Mouse (Mus musculus): ENCODE data around the gene Nf2. TPM values are rescaled to one million over a fixed set of nuclear protein-coding genes. Genes with fewer than 3 reads are reported as not detected.

Nf2 gene
- total RNA-seq (2015; ENCODE audit: low replicate concordance): 2.1 and 6.7 TPM in 2 replicates
- total RNA-seq (2017; ENCODE audit: low replicate concordance): 16.4 and 20.6 TPM in 2 replicates

- peak; percentile 99 for ATAC-seq (replicated peaks; ENCODE audit: low FRiP score, poor library complexity, severe bottlenecking)
Measured at GRCm38 (mm10) chr11:4849258-4849943, at the start of gene Nf2. Gene Nf2 (minus strand): TSS chr11:4849536.

GRCm38 (mm10) chr11:4894848-4895816 is 45.8 kb upstream of the Nf2 start, which contains the start of gene Thoc5:
Gene Thoc5 (plus strand): TSS chr11:4895320.
- ATAC-seq (replicated peaks; ENCODE audit: low FRiP score, poor library complexity, severe bottlenecking): peak; percentile 94

GRCm38 (mm10) chr11:4886987-4887386 is 37.7 kb upstream of the Nf2 start:
- ATAC-seq (replicated peaks; ENCODE audit: low FRiP score, poor library complexity, severe bottlenecking): no peak

GRCm38 (mm10) chr11:4885385-4885903 is 36.1 kb upstream of the Nf2 start:
- ATAC-seq (replicated peaks; ENCODE audit: low FRiP score, poor library complexity, severe bottlenecking): peak; percentile 75; the same call in 1 of the 2 replicates

GRCm38 (mm10) chr11:4882892-4883627 is 33.7 kb upstream of the Nf2 start:
- ATAC-seq (replicated peaks; ENCODE audit: low FRiP score, poor library complexity, severe bottlenecking): no peak

- no peak for ATAC-seq (replicated peaks; ENCODE audit: low FRiP score, poor library complexity, severe bottlenecking)
Measured at GRCm38 (mm10) chr11:4881087-4881486, 31.8 kb upstream of the Nf2 start.

- no peak for ATAC-seq (replicated peaks; ENCODE audit: low FRiP score, poor library complexity, severe bottlenecking)
Measured at GRCm38 (mm10) chr11:4874551-4874950, 25.2 kb upstream of the Nf2 start.

GRCm38 (mm10) chr11:4873755-4874475 is 24.6 kb upstream of the Nf2 start, which contains the start of gene Nipsnap1:
Gene Nipsnap1 (plus strand): TSS chr11:4873951.
- peak; percentile 80; the same call in 1 of the 2 replicates for ATAC-seq (replicated peaks; ENCODE audit: low FRiP score, poor library complexity, severe bottlenecking)

GRCm38 (mm10) chr11:4865645-4866251 is 16.4 kb upstream of the Nf2 start:
- peak; percentile 88 for ATAC-seq (replicated peaks; ENCODE audit: low FRiP score, poor library complexity, severe bottlenecking)

- no peak for ATAC-seq (replicated peaks; ENCODE audit: low FRiP score, poor library complexity, severe bottlenecking)
Measured at GRCm38 (mm10) chr11:4862730-4863129, 13.4 kb upstream of the Nf2 start.

- no peak for ATAC-seq (replicated peaks; ENCODE audit: low FRiP score, poor library complexity, severe bottlenecking)
Measured at GRCm38 (mm10) chr11:4861816-4862604, 12.7 kb upstream of the Nf2 start.

- ATAC-seq (replicated peaks; ENCODE audit: low FRiP score, poor library complexity, severe bottlenecking): no peak
Measured at GRCm38 (mm10) chr11:4860986-4861385, 11.7 kb upstream of the Nf2 start.

GRCm38 (mm10) chr11:4858416-4858815 is 9.1 kb upstream of the Nf2 start:
- ATAC-seq (replicated peaks; ENCODE audit: low FRiP score, poor library complexity, severe bottlenecking): no peak

- no peak for ATAC-seq (replicated peaks; ENCODE audit: low FRiP score, poor library complexity, severe bottlenecking)
Measured at GRCm38 (mm10) chr11:4854181-4854580, 4.8 kb upstream of the Nf2 start.

GRCm38 (mm10) chr11:4853021-4853420 is 3.7 kb upstream of the Nf2 start:
- ATAC-seq (replicated peaks; ENCODE audit: low FRiP score, poor library complexity, severe bottlenecking): no peak

GRCm38 (mm10) chr11:4850404-4850803 is 1.1 kb upstream of the Nf2 start:
- ATAC-seq (replicated peaks; ENCODE audit: low FRiP score, poor library complexity, severe bottlenecking): no peak

GRCm38 (mm10) chr11:4848483-4849248 is 670 bp downstream of the Nf2 start:
- peak; percentile 48 for ATAC-seq (replicated peaks; ENCODE audit: low FRiP score, poor library complexity, severe bottlenecking)
